Mouse (Mus musculus): Measurements from ENCODE around the gene Acly.

Acly gene

DNA sequence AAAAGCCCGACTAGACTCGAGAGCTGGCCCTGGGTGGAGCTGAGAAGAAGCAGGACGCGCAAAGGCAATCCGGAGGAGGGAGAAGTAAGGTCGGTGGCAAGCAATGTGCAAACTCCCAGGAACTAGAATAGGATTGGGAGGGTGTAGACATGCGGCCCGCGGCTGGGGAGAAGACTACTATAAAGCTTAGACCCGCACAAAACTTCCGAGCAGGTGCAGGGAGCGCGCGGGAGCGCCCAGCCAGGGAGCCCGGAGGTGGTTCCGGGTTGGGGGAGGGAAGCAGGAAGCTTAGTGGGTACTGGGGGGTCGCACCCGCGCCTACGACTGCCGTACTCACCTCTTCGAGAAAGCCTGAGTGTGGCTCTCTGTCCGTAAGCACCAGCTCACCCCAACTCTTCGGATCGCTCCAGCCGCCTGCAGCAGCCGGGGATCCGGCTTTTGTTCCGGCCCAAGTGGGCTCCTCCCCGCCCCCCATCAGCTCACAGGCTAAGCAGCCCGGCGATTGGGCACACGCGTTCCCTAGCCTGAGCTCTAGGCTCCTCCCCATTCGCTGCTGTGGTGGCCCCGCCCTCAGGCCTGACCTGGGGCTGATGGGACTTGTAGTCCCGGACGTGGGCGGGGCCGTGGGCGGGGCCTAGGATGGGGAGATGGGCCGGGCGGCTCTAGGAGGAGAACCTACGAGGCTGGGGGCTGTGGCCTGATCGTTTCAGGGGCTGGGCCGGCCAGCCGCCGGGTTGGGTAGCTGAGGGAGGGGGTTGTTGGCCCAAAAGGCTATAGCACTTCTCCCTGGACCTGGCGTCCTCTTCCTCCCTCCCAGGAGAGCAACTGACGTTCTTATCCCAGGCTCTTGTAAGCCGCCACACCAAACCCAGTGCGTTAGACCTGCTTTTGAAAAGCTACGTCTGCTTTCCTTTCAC, at the start of gene Acly:
Gene Acly (minus strand): TSS at position 543 of the 917 bp plus-strand sequence.
- peak; percentile 100 for DNase-seq (ENCODE audit: low read depth)

DNA sequence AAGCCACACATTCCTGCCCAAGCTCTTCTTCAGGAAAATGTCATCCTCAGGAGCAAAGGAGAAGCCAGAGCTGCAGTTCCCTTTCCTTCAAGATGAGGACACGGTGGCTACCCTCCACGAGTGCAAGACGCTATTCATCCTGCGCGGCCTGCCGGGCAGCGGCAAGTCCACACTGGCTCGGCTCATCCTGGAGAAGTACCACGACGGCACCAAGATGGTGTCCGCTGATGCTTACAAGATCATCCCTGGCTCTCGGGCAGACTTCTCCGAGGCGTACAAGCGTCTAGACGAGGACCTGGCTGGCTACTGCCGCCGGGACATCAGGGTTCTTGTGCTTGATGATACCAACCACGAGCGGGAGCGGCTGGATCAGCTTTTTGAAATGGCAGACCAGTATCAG, 48.5 kb upstream of the Acly start:
- no peak for DNase-seq (ENCODE audit: low read depth)

DNA sequence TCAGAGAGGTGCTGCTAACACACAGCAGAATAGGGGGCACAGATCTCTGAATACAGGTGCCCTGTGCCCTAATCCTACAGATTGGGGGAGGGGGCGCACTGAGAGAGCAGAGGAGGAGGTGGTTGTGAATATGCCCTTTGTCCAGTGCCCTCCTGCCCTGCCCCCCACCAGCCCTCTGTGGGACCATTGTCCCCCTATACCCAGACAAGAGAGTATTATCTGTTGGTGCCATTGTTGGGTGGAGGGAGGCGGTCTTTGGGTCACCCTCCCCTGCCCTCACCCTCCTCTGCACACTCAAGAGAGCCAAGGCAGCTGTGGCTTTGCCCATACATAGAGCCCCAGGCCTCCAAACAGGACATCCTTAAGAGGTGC, 47.7 kb upstream of the Acly start:
- no peak for DNase-seq (ENCODE audit: low read depth)

DNA sequence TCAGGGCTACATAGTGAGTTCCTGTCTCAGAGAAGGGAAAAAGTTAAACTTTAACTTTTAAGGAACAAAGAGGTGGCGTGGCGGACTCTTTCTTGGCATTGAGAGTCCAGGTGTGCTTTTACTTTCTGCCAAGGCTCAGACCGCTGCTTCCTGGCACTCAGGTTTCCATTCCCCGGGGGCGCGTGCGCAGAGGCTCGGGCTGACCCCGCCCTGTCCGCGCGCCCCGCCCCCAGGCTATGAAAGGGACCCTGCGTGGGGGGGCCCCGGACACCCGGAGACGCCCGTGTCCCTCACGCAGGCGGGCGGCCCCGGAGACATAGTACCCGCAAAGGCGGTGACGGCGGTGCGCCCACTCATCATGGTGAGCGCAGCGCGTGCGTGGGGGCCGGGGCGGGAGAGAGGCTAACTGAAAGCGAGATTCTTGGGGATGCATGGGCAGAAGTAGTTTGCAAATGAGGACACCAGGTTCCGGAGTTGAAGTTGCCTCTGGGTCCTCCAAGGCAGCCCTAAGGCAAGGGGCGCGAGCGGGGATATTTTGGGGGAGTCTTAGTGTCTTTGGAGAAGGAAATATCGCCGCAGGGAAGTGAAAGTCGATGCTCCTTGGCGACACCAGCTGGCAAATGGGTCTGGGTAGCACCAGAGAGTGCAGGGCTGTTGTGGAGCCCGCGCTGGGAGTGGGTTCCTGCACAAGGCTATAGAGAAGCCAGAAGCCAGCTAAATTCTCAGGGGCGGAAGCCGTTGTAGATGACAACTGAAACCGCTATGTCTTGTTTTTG, 47.1 kb upstream of the Acly start, which contains the start of gene Cnp:
Gene Cnp (plus strand): TSS at position 197 of the 776 bp plus-strand sequence.
- peak; percentile 44 for DNase-seq (ENCODE audit: low read depth)

DNA sequence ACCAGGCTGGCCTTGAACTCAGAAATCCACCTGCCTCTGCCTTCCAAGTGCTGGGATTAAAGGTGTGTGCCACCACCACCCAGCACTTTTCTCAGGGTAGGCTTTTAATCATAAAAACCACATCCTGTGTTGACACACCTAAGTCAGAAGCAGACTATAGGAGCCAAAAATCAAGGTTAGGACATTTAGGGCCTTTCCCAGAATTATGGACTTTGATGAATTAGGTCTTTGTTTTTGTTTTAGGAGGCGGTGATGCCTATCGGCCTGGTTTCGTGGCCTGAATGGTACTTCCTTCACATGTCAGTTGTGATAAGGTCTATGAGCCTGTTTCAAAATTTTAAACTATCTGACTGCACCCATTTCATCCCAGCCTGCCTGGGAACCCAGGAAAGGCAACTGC, 46.4 kb upstream of the Acly start:
- DNase-seq (ENCODE audit: low read depth): no peak

DNA sequence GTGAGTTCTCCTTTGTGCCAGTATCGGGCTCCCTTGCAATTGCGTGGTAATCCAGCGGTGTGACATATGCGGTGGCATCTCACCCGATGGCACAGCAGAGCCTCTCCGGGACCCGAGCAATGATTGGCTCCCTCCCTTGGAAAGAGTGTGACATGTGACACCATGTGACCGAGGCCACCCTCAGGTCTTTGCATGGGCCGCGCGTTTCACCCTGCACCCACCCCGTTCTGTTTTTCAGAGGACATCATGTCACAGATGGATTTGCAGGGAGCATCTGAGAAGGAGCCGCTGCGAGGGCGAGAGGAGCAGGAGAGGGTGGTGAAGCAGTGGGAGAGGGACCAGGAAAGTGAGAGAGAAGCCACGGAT, 43.4 kb upstream of the Acly start:
- no peak for DNase-seq (ENCODE audit: low read depth)

DNA sequence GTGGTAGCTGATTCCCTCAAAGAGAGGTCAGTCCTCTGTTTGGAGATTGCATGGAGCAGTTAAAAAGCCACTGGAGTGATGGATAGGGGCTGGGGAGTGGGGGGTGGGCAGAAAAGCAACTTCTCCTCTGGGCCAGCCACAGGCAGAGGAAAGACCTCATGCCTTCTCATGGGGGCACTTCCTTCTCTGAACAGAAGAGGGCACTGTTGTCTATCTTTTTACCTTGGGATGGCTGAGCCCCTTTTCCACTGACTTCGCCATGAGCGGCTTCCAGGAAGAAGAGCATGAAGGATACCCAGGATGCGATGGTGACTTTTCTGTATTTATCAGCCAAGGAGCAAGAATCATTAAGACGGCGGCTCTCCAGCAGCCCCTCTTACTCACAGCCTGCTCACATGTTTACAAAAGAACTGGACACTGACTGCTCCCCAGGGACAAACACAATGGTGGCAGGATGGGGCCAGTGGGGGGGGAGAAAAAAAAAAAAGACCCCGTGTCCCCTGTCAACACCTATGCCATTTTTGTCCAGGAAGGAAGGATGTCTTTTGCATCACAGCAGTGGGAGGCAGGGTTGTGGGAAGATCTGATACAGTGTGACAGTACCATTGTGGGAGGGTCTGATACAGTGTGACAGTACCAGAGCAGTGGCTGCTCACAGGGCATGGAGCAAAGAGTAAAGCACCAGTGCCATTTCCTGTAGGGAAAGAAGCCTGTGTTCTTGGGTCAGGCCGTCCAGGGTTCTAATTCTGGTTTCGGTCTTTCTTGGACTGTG, 42.8 kb upstream of the Acly start:
- peak; percentile 88 for DNase-seq (ENCODE audit: low read depth)

DNA sequence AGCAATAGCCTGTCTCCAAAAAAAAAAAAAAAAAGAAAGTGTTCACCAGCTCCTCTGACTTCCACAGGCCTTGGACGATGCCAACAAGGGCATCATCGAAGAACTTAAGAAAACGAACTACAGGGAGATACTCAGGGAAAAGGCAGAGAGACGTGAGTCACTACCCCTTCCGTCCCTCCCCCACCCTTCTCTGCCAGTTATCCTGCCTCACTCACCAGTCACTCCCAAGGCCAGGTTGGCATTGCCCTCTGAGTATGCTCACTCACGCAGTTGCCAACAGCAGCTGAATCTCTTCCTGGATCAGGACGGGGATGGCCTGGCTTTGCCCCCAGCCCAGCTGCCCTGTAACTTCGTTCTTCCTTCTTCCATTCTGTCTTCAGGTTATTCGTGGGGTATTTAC, 42.0 kb upstream of the Acly start:
- DNase-seq (ENCODE audit: low read depth): peak; percentile 78

DNA sequence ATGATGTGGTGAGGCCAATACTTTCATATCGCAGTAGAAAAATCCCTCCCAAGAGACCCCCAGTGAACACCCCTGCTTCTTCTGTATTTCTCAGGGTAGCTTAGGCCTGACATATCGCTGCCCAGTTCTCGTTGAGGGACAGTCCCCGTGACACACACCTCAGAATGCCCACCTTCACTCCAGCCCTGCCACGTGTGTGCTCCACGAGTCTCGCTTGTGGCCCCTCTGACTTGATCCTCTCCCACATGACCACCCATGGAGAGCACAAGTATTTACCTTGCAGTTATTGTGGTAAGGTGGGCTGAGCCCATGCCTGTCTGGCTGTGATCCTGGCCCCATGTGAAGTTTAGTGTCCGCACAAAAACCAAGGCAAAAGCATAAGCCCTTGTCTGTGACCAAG, 40.9 kb upstream of the Acly start:
- DNase-seq (ENCODE audit: low read depth): no peak

DNA sequence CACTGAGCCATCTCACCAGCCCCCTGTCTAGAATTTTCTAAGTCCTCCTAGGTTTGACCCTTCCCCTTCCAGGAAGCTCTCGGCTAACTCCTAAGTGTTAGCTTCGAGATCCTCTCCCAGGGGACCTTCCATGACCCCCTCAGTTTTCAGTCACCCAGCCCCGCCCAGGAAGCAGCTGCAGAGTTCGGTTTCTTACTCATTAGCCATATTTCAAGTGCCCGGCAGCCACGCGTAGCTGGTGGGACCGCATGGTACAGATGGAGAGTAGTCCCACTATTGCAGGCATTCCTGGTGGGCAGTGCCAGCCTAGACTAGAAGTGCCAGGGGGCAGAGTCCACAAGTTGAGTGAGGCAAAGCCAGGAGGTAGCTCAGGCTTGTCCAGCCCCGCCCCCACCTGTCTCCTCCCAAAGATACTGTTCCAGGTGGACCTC, 40.0 kb upstream of the Acly start:
- no peak for DNase-seq (ENCODE audit: low read depth)

DNA sequence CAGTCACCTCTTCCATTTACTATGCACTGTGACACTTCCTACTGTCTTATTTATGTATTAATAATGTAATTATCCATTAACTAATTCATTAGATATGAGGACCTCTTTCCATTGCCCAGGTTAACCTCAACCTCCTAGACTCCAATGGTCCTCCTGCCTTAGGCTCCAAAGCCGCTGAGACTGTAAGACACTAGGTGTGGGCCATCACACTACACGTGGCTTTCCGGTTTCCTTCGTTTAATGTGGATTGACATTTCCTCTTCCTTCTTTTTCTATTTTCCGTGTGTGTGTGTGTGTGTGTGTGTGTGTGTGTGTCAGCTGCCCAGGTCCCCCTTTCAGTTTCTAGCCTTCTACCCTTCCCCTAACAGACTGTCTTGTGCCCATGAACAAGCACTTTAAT, 39.4 kb upstream of the Acly start:
- no peak for DNase-seq (ENCODE audit: low read depth)

DNA sequence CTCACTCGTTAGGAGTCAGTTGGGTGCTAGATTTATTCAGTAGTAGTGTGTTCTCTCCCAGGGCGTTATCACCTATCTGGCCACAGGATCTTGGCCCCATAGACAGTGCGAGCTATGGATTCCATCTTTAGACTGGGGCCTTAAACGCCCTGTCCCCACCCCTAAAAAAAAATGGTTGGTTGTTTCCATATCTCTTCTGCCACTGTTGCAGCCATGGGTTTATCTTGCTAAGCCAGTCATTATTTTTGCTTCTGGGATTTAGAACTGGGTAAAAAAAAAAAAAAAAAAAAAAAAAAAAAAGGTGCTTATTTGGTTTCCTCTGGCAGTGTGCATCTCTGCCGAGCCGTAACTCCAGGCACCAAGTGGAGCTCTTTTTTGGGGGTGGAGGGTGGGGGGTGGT, 36.9 kb upstream of the Acly start:
- DNase-seq (ENCODE audit: low read depth): no peak

DNA sequence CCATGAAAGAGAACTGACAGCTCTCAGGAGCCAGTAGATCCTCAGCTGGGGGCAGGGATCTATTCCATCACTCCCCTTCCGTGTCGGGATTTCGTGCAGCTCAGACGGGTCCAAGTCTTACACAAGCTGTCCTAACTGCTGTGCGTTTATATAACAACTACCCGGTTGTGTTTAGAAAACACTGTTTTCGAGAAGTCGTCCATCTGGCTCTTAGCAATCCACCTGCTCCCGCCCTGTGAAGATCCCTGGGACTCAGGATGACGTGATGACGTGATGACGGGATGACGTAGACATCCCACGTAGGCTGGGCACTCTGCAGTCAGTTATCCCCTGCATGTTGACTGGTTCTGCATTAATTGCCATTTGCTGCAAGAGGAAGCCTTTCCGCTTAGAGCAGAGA, 36.5 kb upstream of the Acly start:
- no peak for DNase-seq (ENCODE audit: low read depth)

DNA sequence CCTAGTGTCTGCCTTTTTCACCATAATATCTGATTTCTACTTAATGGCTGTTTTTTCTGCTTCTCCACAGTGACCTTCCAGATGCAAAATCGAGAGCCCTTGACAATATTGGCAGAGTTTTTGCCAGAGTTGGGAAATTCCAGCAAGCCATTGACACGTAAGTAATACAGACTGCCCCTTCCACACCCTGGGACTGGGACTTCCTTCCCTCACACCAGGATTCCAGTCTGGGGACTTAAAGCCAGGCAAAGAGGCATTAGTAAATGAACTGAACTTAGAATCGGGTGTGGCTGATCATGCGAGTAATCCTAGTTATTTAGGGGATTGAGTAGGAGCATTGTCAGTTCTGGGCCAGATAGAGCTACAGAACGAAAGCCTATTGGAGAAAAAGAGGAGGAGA, 33.9 kb upstream of the Acly start:
- DNase-seq (ENCODE audit: low read depth): peak; percentile 8

DNA sequence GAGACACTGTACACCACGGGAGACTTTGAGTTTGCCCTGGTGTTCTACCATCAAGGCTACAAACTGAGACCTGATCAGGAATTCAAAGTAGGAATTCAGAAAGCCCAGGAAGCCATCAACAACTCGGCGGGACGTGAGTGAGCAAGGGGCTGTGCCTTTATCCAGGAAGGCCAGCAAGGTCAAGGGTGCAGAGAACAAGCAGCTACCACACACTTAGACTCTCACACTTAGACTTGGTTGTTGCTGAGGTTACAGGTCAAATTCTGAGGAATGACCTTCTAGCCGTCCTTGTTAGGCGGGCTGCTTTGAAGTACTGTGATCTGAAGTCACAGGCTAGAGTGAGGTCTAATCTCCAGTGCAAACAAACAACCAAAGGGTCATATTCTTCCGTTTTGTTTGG, 31.7 kb upstream of the Acly start:
- DNase-seq (ENCODE audit: low read depth): no peak

DNA sequence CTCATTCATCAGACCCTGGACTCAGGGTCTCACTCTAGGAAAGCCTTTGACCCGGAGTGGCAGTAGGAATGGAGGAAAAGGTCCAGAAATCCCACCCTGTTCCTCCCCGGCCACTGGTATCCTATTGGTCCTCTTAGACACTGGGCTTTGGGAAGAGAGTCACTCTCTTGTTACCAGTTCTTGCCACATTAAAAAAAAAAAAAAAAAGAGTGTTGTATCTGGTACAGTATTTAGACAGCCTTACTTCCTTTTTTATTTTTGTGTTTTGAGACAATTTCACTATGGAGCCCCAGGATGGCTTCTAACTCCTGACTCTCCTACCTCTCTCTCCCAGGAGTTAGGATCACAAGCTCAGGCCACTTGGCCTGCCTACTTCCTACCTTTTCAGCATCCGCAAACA, 29.8 kb upstream of the Acly start:
- DNase-seq (ENCODE audit: low read depth): no peak

DNA sequence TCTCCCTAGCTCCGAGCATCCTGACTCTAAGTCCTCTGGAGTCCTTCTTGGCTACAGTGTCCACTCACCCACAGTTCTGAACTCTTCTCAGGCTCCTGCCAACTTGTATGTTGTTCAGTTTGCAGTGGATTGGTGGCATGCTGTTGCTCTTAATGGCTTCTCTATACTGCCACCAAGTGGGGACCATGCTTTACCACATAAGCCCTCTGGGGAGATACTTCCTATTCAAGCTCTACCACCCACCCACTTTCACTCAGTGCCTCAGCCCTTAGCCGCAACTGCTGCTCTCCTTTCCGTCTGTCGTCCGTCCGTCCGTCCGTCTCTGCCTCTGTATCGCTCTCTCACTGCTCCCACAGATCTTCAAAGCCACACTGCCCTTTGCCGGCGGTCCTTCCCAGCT, 27.8 kb upstream of the Acly start:
- peak; percentile 85 for DNase-seq (ENCODE audit: low read depth)

DNA sequence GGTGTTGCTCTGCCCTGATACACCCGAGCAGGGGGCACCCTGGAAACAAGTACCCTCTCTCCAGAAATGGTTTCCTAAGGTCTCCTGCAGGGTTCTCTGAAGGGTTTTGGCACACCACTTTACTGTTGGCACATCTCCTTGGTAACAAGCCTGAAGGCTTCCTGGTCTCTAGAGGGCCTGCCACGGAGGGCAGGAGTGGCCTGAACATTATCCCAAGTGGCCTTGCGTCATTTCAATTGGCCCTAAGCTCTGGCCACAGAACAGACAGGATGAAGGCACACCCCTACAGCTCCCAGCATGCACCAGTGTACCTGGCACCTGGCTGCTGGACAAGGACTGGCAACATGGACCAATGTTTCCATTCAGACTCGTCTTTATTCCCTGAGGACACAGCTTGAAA, 25.0 kb upstream of the Acly start:
- DNase-seq (ENCODE audit: low read depth): no peak

DNA sequence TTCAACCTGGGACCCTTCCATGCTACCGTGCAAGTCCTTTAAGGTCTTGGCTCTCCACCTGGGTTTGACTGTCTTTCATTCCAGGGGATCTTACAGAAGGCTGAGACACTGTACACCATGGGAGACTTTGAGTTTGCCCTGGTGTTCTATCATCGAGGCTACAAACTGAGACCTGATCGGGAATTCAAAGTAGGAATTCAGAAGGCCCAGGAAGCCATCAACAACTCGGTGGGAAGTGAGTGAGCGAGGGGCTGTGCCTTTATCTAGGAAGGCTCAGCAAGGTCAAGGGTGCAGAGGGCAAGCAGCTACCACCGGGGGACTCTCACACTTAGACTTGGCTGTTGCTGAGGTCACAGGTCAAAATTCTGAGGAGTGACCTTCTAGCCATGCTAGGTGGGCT, 22.3 kb upstream of the Acly start:
- no peak for DNase-seq (ENCODE audit: low read depth)

DNA sequence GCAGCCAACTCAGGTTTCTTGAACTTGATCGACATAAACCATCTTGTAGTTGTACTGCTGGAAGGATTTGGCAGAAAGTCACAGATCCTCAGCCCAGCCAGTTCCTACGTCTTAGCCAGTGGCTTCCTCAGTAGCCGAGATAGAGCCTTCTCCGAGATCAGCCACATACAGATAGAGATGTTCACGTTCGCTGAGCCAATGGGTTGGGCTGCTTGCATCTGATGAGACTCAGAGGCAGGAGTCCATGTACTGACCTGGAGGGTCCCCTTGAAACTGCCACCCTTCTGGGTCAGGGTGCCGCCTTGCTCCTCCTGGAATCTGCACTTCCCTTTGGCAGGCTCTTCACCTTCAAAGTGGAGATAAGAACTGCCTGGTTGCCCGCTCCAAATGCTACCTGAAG, 21.7 kb upstream of the Acly start:
- no peak for DNase-seq (ENCODE audit: low read depth)

DNA sequence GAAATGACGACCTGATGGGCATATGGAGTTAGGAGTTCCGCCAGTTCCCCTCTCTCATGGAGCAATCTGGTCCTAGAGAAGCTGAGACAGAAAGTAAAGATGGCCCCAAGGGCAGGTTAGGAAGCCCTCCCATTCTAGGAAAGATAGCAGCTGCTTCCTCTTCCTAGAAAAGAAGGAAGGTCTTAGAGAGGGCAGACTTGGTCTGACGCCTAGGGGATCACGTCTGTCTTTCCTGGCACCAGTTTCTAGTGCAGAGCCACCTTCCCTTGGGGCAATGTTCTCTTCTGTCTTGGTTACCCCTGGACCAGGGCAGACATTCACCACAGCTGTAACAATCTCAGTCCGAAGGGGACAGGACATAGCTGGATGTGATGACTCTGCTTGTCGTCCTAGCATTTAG, 20.3 kb upstream of the Acly start:
- no peak for DNase-seq (ENCODE audit: low read depth)

DNA sequence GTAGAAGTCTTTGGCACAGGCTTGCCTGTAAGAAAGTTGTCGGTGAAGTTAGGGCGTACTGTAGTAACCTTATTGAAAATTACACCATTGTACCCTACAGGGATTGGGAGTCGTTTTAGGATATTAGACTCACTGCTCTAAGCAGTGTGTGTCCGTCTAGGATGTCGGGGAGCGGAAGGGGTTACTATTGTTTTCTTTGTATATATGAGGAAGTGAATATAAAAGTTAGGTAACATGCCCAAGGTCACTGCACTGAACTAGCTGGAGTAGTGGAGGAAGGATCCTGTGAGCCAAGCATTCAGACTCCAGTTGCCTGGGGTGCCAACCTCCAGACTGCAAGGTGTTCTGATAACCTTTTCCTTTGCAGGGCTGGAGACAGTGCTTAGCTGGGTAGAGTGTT, 19.2 kb upstream of the Acly start:
- DNase-seq (ENCODE audit: low read depth): no peak

DNA sequence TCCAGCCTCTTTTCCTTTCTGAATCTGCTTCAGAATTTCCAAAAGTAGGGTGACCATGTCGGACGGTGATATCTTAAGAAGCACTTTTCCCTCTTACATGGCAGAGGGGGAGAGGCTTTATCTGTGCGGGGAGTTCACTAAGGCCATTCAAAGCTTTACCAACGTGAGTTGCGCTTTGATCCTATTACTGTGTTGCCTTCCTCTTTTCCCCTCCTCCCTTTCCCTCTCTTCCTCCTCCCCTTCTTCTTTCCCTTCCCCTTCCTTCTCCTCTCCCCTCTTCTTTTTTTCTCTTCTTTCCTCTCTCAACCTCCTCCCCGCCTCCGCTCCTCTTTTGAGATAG, 17.9 kb upstream of the Acly start:
- no peak for DNase-seq (ENCODE audit: low read depth)
